Mouse (Mus musculus) midbrain, embryonic 13.5 days (tissue): ENCODE data around the gene Zfp57. TPM values are rescaled to one million over a fixed set of nuclear protein-coding genes. Genes with fewer than 3 reads are reported as not detected.
"Not testable (repeated sequence)": the region's sequence is repeated elsewhere in the genome, so short reads cannot be mapped to it uniquely, and the experiment has no call there.

ENCODE experiments used
- ATAC-seq: fragments of 200-750 bp; cut with Nextera tagmentation; 2 replicates; pipeline ENCODE4 v1.8.0; 2017; ENCODE audit warnings: mild to moderate bottlenecking, moderate TSS enrichment, moderate library complexity
- H3K27ac ChIP-seq: fragments of 300-500 bp; sonication (generic); 2 replicates; pipeline ENCODE4 v1.5.1; 2015; ENCODE audit warnings: inconsistent platforms, mild to moderate bottlenecking, moderate library complexity
- H3K27me3 ChIP-seq: fragments of 300-500 bp; sonication (generic); 2 replicates; pipeline ENCODE4 v1.6.1; 2015; ENCODE audit warnings: mild to moderate bottlenecking, inconsistent platforms
- H3K36me3 ChIP-seq: fragments of 300-500 bp; sonication (generic); 2 replicates; pipeline ENCODE4 v1.6.1; 2015; ENCODE audit warnings: mild to moderate bottlenecking, inconsistent platforms
- H3K4me1 ChIP-seq: fragments of 300-500 bp; sonication (generic); replicated peaks from 2 replicates; pipeline ENCODE4 v1.6.1; 2015; ENCODE audit warnings: inconsistent platforms
- H3K4me2 ChIP-seq: fragments of 300-500 bp; sonication (generic); replicated peaks from 2 replicates; pipeline ENCODE4 v1.6.1; 2015; ENCODE audit warnings: moderate library complexity, mild to moderate bottlenecking, inconsistent platforms
- H3K4me3 ChIP-seq: fragments of 300-500 bp; sonication (generic); replicated peaks from 2 replicates; pipeline ENCODE4 v1.5.1; 2015; ENCODE audit warnings: mild to moderate bottlenecking, inconsistent platforms
- H3K9ac ChIP-seq: fragments of 300-500 bp; sonication (generic); replicated peaks from 2 replicates; pipeline ENCODE4 v1.6.1; 2015; ENCODE audit warnings: mild to moderate bottlenecking, inconsistent platforms
- H3K9me3 ChIP-seq: fragments of 300-500 bp; sonication (generic); 2 replicates; pipeline ENCODE4 v1.6.1; 2016; ENCODE audit warnings: mild to moderate bottlenecking, inconsistent platforms
- WGBS: fragments of 180-500 bp; shearing (Covaris S2); methylation state at CpG from one replicate; pipeline ENCODE4 v1.1.7; 2015; 5-methylcytosine and 5-hydroxymethylcytosine counted together
- polyA plus RNA-seq: library from polyadenylated mRNA; unstranded; fragments of >200 nt; fragmentation: Nextera tagmentation; extraction: Ambion mirVana; gene quantifications from 2 replicates; pipeline ENCODE4 v1.2.1, GENCODE M21; 2015

Gene Zfp57
- polyA plus RNA-seq, 1 experiment from 2014 or later, result 272 TPM

DNA sequence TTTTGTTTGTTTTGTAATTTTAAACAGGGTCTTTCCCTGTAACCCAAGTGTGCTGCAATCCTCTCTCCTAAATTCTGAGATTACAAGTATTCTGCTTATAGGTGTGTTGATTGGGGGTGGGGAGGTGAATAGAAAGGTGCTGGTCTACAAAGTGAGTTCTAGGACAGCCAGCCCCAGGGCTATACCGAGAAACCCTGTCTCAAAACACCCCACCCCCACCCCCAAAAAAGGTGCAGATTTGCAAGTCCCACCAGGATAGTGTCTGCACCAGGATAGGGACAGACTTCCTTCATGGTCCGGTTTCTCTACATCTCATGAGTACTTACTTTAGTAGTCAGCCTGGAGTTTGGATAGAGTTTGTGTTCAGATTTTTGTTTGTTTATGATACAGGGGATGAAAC is 2.5 kb upstream of the Zfp57 start:
- Histone ChIP-seq H3K9me3 (no peaks in the 10 kb centered on the region), H3K4me3 (no peak overlapping the region), H3K36me3 (no peaks in the 10 kb centered on the region), H3K9ac (no peak overlapping the region), H3K27me3 (no peaks in the 10 kb centered on the region), H3K4me1 (no peaks in the 10 kb centered on the region; the same call in 1 of the 2 replicates), H3K27ac (no peak overlapping the region), H3K4me2 (no peak overlapping the region)
- WGBS, result 83% methylated on average over 2 of the region's 2 CpGs
- no peak for ATAC-seq

DNA sequence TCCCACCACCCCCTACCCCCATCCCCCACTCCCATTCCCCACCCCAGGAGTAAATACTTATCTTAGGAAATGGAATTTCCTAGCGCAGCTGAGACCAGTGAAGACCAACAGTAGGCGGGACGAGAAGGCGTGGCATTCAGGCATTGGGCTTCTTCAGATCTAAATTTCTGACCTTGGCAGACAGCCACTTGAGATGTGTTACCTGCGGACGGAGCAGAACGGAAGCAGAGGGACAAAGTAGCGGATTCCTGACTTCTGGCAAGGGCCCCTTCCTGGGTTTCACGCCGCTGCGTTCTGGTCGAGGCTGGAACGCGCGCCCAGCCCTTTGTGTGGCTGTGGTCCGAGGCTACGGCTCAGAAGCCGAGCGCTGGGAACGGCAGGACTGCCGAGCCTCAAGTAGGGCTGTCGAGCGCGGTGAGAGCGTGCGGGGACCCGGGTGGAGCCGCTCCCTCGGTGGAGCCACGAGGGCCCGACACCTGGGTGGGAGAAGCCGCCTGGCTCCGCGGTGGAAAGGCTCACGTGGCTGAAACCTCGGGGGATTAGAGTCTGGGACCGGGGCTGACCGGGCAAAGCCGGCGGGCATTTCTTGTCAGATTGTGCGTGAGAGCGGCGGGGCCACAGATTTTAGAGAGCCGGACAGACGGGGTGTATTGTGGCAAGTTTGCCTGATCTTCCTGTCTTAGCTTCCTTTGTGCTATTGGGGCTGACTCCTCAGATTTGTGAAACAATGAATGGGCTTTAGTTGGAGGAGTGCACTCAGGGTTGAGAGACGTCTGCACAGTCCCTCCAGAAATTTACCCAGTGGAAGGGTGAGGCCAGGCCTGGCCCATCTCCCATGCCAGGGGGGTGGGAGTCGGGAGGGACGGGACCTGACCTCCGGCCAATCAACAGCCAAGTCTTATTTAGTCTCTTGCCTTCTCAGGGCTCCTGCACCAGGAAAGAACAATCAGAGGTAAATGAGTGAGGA is 1.7 kb downstream of the Zfp57 start:
- peak overlapping the region; percentile 66 for H3K4me2 ChIP-seq
- peak overlapping the region; percentile 96 for H3K27ac ChIP-seq
- H3K36me3 ChIP-seq, result peaks cover 32% of the 10 kb centered on the region
- H3K9ac ChIP-seq, result peak overlapping the region; percentile 96
- peak overlapping the region; percentile 84 for H3K4me3 ChIP-seq
- under 1% methylated on average over 49 of the region's 49 CpGs for WGBS
- H3K4me1 ChIP-seq, result peaks cover 19% of the 10 kb centered on the region
- no peaks in the 10 kb centered on the region for H3K27me3 ChIP-seq
- H3K9me3 ChIP-seq, result no peaks in the 10 kb centered on the region
- ATAC-seq, result peak; percentile 87

DNA sequence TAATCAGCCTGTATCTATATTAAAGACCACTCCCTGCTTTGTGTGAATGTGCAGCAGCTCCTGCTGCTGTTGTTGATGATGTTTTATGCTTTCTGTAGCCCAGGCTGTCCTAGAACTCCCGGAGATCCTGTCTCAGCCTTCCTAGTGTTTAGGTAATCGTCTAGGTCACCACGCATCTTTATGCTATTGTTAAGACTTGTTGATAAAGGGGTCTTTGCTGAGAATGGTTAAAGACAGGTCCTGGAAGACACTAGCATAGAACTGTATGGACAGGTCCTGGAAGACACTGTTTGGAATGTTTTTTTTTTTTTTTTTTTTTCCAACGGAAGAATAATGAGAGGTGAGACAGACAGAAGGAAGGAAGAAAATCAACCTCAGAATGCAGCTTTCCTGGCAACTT is 2.4 kb downstream of the Zfp57 start:
- Histone ChIP-seq H3K27ac (peak overlapping the region; percentile 96), H3K4me2 (peak overlapping the region; percentile 66), H3K27me3 (no peaks in the 10 kb centered on the region), H3K4me1 (peaks cover 19% of the 10 kb centered on the region), H3K9ac (peak overlapping the region; percentile 96), H3K9me3 (no peaks in the 10 kb centered on the region), H3K36me3 (peaks cover 39% of the 10 kb centered on the region), H3K4me3 (peak overlapping the region; percentile 84)
- no peak; the same call in 1 of the 2 replicates for ATAC-seq
- 22% methylated on average over 4 of the region's 4 CpGs for WGBS

DNA sequence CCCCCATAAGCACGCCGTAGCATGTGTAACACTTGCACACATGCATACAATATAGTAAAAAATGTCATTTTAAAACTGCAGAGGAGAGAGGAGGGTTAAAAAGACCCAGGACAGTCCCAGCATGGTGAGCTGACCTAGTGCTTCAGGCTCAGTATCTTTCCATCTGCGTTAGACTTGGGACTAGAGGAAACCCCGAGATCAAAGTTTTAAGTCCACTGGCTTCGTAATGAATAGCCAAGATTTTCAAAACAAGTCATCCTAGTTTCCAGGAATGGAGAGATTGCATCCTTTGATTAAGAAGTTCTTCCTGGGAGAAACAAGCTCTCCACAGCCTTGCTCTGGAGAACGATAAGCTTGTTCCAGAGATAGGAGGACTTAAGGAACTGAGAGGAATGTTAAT is 7.2 kb downstream of the Zfp57 start:
- peaks cover 32% of the 10 kb centered on the region for H3K4me1 ChIP-seq
- no peaks in the 10 kb centered on the region for H3K9me3 ChIP-seq
- no peak overlapping the region for H3K9ac ChIP-seq
- H3K27me3 ChIP-seq, result no peaks in the 10 kb centered on the region
- no peak overlapping the region for H3K27ac ChIP-seq
- H3K4me2 ChIP-seq, result no peak overlapping the region
- no peak for ATAC-seq
- WGBS, result 93% methylated on average over 6 of the region's 6 CpGs
- H3K36me3 ChIP-seq, result peaks cover 79% of the 10 kb centered on the region
- H3K4me3 ChIP-seq, result no peak overlapping the region

DNA sequence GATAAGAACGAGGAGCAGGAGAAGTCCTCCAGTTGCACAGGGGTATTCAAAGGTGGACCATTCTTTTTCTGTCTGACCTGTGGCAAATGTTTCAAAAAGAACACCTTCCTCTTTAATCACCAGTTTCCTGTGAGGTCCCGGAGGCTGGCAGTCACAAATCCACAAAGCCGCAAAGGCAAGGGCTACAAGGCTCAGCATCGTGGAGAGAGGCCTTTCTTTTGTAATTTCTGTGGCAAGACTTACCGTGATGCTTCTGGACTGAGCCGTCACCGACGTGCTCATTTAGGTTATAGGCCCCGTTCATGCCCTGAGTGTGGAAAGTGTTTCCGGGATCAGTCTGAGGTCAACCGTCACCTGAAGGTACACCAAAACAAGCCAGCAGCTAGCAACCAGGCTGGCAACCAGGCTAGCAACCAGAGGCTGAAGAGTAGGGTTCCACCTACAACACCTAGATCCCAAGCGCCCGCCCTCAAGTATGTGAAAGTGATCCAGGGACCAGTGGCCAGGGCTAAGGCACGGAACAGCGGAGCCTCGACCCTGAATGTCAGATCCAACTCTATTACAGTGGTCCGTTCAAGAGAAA is 8.6 kb downstream of the Zfp57 start:
- ATAC-seq, result no peak
- H3K27me3 ChIP-seq, result no peaks in the 10 kb centered on the region
- H3K9ac ChIP-seq, result no peak overlapping the region
- H3K9me3 ChIP-seq, result no peaks in the 10 kb centered on the region
- H3K27ac ChIP-seq, result no peak overlapping the region
- H3K4me2 ChIP-seq, result no peak overlapping the region
- H3K4me3 ChIP-seq, result no peak overlapping the region
- 97% methylated on average over 17 of the region's 17 CpGs for WGBS
- H3K4me1 ChIP-seq, result peaks cover 21% of the 10 kb centered on the region
- H3K36me3 ChIP-seq, result peaks cover 75% of the 10 kb centered on the region

DNA sequence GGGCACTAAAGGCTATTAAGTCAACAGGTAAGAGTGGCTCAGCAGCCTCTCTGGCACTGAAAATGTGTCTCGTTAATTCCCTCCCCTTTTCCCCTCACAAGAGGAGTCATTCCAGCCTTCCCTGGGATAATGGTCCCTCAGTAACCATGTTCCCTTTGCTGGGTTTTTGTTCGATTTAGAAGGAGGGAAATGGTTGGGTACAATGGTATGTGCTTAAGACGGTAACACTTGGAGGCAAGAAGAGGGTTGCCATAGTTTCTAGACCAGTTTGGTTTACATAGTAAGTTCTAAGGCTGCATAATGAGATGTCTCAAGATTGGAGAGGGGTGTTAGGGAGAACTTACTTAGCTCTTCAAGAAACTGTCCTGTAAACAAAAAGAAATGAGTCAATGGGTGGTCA is 10.8 kb downstream of the Zfp57 start:
- no peaks in the 10 kb centered on the region for H3K9me3 ChIP-seq
- WGBS, result 82% methylated on average over 3 of the region's 3 CpGs
- H3K4me3 ChIP-seq, result no peak overlapping the region
- no peak for ATAC-seq
- peaks cover 13% of the 10 kb centered on the region; the same call in 1 of the 2 replicates for H3K4me1 ChIP-seq
- H3K9ac ChIP-seq, result no peak overlapping the region
- H3K27ac ChIP-seq, result no peak overlapping the region
- peaks cover 56% of the 10 kb centered on the region for H3K36me3 ChIP-seq
- no peaks in the 10 kb centered on the region for H3K27me3 ChIP-seq
- no peak overlapping the region for H3K4me2 ChIP-seq

DNA sequence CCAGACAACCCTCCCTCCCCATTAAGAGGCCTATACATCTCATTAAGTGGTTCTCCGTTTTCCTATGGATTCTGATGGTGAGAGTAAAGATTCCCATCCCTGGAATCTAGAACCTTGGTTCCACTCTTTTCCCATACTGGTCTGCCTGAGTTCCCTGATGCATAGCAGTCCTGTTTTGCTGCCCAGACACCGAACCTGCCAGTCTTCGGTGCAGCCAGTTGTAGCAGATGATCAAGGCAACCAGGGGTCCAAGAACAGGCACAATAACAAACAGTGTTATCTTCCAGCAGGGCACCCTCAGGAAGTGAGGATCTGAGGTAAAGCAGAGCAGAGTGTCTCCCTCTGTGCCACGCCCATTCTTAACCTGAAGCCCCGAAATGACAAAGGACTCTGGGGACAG is 11.2 kb downstream of the Zfp57 start:
- H3K27me3 ChIP-seq, result no peaks in the 10 kb centered on the region
- H3K9ac ChIP-seq, result no peak overlapping the region
- no peak for ATAC-seq
- no peak overlapping the region for H3K4me2 ChIP-seq
- H3K9me3 ChIP-seq, result no peaks in the 10 kb centered on the region
- WGBS, result 79% methylated on average over 5 of the region's 5 CpGs
- peaks cover 13% of the 10 kb centered on the region; the same call in 1 of the 2 replicates for H3K4me1 ChIP-seq
- peaks cover 52% of the 10 kb centered on the region for H3K36me3 ChIP-seq
- no peak overlapping the region for H3K27ac ChIP-seq
- H3K4me3 ChIP-seq, result no peak overlapping the region

DNA sequence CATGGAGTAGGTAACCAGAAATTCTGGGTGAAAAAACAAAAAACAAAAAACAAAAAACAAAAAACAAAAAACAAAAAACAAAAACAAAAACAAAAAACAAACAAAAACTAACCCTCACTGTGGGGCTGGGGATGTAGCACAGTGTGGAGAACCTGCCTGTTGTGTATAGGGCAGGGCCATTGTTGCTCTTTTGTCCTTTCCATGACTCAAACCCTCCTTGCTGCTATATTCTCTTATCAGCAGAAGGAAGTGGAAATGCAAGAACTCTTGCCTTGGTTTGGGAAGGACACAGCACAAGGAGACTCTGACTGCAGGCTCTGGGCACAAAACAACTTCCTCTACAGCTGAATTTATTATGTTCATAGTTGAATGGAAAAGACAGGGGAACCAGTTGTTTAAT is 15.4 kb downstream of the Zfp57 start:
- Histone ChIP-seq H3K27ac (no peak overlapping the region), H3K4me1 (peaks cover 8% of the 10 kb centered on the region; the same call in 1 of the 2 replicates), H3K9ac (no peak overlapping the region), H3K4me2 (no peak overlapping the region), H3K9me3 (no peaks in the 10 kb centered on the region), H3K4me3 (no peak overlapping the region), H3K27me3 (no peaks in the 10 kb centered on the region), H3K36me3 (peaks cover 10% of the 10 kb centered on the region)
- no peak for ATAC-seq

DNA sequence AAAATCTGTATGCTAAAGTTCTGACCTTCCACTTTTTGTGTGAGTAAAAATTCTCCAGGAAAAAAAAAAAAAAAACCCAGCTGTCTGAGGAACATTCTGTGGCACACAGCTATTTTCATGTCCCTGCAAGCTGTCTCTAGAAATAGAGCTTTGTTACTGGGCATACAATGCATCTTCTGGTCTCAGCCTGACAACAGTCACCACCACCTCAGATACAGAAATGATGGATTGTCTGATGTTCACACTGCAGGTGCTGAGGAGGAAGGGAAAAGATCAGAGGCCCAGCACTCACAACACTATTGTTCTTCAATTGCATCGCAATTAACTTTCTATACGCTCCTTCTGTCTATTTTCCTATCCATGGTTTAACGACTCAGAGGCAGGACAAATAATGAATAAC is 17.4 kb downstream of the Zfp57 start:
- 76% methylated on average over 3 of the region's 3 CpGs for WGBS
- Histone ChIP-seq H3K4me1 (no peaks in the 10 kb centered on the region), H3K27me3 (no peaks in the 10 kb centered on the region), H3K9me3 (no peaks in the 10 kb centered on the region), H3K36me3 (no peaks in the 10 kb centered on the region; the same call in 1 of the 2 replicates), H3K27ac (no peak overlapping the region), H3K4me2 (no peak overlapping the region), H3K4me3 (no peak overlapping the region), H3K9ac (no peak overlapping the region)
- ATAC-seq, result no peak

DNA sequence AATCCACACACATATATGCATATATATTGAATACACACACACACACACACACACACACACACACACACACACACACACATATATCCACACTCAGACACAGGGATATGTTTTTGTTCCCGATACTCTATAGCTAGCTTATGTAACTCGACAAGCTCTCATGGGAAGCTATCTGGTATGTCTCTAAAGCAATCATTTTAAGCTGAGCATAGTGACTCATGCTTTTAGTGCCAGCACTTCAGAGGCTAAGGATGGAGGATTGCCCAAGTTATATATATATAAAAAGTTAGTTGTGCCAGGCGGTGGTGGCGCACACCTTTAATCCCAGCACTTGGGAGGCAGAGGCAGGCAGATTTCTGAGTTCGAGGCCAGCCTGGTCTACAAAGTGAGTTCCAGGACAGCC is 18.3 kb downstream of the Zfp57 start:
- H3K27me3 ChIP-seq, H3K9me3 ChIP-seq, H3K4me3 ChIP-seq, H3K36me3 ChIP-seq, ATAC-seq, H3K27ac ChIP-seq, H3K4me2 ChIP-seq, H3K4me1 ChIP-seq, H3K9ac ChIP-seq: not testable (repeated sequence)
- 95% methylated on average over 5 of the region's 5 CpGs for WGBS

DNA sequence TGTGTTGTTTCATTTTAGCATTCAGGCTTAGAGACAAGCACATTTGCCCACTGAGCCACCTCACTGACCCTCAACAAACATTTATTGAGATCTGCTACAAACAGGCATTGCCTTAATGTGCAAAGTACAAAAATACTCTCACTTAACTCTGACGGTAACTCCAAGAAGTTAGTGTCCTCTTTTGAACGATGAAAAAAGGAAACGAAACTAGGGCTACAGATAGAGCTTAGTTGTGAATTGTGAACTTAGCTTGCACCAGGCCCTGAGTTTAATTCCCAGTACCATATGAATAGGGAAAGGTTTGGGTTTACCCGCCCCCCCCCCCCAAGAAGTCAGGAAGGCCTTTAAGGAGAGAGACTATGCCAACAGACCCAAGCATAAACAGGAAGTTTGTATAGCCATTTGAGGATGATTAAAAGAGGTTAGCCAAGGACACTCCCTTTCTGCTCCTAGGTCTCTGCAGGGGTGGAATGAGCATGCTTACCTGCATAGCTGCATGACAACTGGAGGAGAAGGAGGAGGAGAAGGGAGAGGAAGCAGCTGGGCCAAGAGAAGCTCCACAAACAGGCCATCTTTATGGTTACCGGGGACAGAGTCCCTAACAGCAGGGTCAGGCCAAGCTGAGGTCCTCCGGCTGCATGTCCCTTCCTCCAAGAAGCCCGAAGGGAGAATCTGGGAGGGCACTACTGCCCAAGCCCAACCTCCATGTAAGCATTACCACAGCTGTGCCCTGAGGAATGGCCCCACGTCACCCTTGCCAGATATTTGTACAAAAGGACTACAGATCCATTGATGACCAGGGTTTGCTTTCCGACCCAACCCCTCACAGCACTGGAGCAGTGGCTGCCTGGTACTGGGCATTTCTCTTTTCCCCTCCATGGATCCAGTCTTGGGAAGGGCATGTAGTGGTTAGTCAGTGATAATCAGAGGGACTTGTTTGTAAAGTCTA is 21.9 kb downstream of the Zfp57 start, which contains the start of gene Mog:
Gene Mog (minus strand): TSS at position 771 of the 949 bp plus-strand sequence.
- Histone ChIP-seq H3K27me3 (no peaks in the 10 kb centered on the region), H3K9ac (no peak within 1 kb of the TSS), H3K36me3 (no peaks in the 10 kb centered on the region), H3K27ac (no peak within 1 kb of the TSS), H3K9me3 (no peaks in the 10 kb centered on the region), H3K4me1 (peaks cover 3% of the 10 kb centered on the region; the same call in 1 of the 2 replicates), H3K4me2 (no peak within 1 kb of the TSS), H3K4me3 (no peak within 1 kb of the TSS)
- ATAC-seq, result no peak
- WGBS, result 73% methylated on average over 9 of the region's 9 CpGs
